Mouse (Mus musculus) embryo, embryonic 11.5 days (tissue): ENCODE data around the gene Gpm6a.

ENCODE experiments used
- DNase-seq: peaks from one replicate; pipeline ENCODE4 v3.0.0-alpha.2; 2012; ENCODE audit warnings: low read depth, low spot score

The Gpm6a gene

DNA sequence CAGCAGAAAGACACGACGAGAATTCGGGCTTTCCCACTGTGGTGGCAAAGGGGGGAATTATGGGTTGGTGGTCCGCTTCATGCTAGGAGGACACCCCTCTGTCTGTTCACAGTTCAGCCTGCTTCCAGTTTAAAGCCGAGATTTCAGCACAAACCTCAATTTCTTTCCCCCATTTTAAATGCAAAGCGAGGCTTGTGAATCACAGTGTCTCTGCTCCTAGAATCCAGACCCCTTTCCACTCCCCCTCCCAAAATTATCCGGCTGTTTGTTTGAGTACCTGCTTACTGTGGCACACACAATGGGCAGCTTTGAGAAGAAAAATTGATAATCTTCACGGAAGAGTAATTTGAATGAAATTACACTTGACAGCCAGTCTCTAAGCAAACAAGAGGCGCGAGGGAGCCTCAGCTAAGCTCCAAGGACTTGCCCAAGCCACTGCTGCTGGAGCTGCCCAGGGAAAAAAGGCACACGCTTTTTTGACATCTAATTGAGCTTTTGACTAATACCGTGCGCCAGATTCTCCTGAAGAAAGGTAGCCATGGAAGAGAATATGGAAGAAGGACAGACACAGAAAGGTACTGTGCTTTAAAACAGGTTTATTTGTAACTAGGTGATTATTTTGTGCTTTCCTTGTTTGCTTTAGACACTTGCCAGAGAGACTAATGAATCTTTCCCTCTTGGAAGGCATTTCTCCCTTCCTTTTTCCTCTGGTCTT, at the start of gene Gpm6a:
TSS of gene Gpm6a (plus strand) at position 103 of the 715 bp plus-strand sequence.
- DNase-seq = no peak

DNA sequence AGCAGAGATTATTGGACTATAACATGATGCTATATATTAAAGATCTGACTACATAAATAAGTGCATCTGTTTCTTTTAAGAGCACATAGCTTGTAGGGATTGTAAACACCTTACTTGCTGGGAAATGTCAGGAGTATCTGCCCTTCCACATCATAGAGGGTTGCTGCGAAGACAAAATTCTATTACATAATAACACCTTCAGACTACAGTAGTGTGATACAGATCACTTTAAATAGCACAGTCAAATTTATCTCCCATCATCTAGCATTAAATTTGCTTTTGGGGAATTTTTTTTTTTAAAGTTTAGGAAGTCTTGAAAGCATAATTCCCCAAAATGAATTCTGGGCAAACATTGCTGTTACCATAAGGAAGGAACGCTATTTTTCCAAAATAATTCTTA, 41.8 kb upstream of the Gpm6a start:
- DNase-seq = no peak

DNA sequence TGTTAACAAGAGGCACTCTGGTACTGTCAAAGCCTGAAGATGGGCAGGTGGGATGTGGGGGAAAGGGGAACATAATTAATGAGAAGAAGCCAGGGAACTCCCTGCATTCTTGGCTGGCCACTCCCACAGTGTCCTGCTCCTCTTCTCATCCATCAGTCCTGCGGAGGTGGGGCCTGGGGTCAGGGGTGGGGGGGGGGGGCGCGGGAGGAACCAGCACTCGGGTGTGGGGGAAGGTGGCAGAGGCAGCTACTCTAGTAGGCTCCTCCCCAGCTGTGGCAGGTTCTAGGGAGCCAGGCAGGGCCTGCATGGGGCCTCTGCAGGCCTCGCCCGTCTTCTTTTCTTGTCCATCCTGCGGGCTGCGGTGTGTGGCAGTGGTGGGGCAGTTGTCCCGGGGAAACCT, 36.9 kb upstream of the Gpm6a start:
- DNase-seq = no peak

DNA sequence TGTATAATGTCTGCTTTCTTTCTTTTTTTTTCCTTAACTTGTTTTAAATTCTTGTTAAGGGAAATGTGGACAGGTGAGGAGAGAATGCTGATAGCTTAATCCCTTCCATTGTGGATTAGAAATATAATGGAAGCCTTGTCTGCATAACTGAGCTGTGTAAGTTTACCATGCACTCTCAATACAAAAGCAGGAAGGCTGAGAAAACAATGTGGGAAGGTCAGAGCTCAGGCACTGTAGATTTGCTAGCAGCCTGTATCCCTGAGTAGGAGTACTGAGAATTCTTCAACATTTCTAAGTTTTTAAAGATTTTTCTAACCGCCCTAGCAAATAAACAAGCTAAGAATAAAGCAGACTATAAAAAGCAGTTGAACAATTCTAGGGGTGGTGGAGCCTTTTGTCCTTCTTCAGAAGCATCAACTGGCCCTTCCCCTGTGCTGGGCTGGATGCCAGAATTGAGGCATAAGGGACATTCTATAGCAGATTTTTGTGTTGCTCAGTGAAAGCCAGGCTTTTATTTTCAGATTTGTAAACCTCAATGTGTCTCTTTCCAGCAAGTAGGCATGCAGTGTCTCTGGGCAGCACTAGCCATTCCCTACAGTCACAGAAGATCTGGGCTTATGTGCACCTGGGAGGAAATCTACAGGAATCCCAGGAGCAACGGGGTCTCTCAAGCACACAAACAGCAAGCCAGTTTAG, 32.3 kb upstream of the Gpm6a start:
- DNase-seq = no peak

DNA sequence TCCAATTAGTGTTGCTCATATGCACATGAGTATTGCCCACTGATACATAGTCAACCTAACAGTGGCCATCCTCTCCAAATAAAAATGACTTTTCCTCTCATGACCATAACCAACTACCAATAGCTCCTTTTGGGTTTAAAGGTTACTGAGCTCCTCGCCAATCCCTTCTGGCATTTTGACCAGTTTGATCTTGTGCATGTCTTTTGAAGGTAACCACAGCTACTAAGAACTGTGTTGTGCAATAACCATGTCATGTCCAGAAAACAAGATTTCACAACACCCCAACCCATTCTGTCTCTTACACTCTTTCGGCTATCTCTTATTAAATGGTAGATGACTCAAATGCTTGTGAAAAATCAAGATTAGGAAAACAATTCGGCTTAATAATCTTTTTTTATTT, 29.7 kb upstream of the Gpm6a start:
- DNase-seq = no peak

DNA sequence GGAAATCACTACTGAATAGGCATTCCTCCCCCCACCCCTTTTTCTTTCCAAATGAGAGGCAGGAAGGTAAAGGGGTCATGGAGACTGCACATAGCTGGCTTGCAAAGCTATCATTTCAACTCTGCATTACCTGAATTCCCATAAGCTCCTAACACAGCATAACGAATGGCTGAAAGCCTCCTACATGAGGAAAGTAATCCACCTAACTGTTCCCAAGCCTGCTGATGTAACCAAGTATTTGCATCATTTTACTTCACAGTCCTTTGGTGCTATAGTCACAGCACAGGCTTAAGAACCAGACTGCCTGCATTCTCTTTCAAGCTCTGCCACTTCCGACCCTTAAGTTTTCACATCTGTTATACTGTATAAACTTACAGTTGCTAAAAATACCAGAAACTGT, 22.3 kb upstream of the Gpm6a start:
- DNase-seq = no peak

DNA sequence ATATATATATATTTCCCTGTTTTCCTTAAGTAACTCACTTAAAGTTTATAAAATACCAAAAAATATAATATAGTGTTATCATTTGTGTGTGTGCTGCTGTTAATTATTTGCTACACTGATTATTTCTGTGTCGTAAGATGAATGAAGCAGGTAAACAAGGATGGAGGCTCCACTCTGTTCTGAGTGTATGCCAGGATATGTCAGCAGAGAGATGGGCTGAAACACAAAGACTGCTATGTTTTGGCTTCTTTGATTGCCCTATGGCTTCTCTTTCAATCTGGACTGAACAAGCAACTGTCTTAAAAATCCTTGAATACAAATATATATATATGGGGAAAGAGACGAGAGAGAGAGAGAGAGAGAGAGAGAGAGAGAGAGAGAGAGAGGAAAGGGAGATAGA, 1.3 kb upstream of the Gpm6a start:
- DNase-seq = no peak

DNA sequence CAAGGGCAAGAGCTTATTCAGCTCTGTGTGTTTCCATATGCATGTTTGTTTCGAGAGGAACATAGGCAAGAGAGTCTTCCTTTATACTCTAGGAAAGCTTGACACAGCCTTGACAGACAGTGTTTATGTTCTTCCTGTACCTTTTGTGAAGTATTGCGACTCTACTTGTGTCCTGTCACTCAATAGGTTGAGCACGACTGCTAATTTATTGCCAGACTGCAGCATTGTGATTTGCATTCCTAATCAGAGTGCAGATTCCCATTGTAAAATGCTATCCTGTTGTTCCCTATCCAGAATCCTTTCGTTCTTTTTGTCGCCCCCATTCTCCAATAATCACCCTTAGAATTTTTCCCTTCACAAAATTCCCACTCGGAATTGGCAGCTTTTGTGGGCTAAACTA, 613 bp upstream of the Gpm6a start:
- DNase-seq = no peak

DNA sequence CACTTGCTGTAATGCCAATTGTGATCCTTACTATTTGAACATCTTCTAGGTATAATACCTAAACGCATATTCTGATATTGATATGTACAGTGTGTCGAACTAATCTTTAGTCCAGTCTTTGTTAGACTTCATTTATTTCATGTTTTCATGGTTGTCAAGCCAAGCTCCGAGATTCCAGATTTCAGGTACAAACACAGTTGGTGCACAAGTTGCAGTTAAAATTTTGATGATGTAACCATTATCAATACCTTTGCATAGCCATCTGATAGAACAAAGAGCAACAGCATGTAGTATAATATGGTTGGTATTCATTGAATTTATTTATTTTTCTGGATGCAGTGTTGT, 785 bp downstream of the Gpm6a start:
- DNase-seq = no peak

DNA sequence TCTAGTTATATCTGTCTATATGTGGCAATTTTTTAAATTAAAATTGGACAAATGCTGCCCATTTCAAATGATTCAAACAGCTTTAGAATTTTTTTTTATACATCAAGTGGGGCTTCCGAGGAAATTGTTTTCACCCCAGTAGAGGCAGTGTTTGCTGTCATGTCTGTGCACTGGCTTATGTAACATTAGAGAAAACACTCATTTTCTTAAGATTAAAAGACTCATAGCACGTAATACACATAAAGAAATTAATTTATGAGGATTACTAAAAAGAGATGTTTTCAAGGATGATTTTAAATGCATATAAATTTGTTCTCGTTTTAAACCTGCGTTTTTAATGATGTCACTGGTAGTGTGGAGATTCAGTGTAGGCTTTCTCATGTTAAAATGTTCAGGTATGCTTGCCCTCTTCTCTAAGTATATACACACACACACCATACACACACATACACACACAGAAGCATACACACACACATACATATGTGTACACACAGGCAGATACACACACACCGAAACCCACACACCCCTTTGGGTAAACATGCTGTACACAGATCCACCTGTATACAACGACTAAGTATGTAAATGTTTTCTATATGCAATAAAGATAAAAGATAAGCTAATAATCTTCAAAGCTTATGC, 1.4 kb downstream of the Gpm6a start:
- no peak for DNase-seq

DNA sequence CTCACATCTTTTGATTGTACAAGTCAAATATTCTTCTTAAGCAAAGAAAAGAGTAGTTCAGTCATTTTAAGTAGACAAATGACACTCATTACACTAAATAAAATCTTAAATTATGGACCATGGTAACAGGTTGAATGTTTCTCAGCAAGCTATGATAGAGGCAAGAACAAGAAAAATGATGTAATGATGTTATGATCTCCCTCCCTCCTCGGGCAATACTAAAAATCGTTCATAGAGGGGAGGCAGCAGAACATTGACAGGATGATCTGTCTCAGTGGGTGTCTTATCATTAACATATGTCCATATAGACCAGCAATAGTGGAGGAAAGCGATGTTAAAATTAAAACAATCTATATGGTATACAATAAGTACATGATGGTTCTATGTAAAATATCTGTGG, 2.1 kb downstream of the Gpm6a start:
- no peak for DNase-seq

DNA sequence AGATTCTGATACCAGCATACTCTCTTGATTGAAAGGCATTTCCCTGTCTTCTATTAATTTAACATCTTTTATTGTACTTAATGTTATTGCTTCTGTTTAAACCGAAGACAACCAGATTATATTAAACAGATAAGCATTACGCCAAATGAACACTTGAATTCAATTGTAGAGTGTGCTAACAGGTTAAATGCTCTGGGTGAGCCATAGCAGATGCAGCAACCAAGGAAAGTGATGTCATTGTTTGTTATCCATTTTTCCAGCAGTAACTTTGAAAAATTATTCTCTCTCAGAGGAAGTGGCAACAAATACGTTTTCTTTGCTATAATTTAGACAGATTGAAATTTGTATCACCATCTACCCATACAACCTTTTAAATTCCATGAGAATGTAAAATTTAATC, 2.9 kb downstream of the Gpm6a start:
- no peak for DNase-seq

DNA sequence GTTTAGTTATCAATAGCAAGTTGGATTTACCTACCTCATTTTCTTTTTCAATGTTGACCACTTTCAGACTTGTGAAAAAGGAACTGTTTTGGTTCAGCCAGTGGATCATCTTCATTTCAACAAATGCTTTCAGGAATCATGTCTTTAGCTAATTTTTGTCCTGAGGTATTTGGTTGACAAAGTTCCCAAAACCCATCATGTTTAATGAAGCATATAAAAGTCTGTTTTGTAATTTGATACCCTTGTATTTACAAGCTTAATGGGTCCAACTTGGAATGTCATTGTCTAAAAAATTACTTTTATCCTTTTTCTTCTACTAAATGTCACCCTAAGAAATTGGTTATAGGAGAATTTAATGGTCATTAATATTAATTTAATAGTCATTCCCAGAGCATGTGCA, 6.9 kb downstream of the Gpm6a start:
- DNase-seq = no peak

DNA sequence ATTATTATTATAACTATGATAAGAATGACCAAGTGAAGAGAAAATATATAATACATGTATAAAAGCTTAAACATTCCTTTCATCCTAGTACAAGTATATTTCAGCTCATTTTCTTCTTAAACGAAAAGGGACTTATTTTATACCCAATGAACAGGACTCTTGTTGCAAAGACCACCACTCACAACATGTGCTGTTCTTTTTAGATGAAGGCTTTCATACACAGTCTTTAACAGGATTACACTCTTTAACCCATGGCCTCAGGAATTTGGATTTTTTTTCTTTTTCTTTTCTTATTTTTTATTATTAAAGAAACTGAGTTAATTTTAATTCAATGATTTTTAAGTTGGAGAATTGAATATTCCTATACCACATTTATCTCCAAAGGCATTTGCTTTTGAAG, 20.4 kb downstream of the Gpm6a start:
- DNase-seq = no peak

DNA sequence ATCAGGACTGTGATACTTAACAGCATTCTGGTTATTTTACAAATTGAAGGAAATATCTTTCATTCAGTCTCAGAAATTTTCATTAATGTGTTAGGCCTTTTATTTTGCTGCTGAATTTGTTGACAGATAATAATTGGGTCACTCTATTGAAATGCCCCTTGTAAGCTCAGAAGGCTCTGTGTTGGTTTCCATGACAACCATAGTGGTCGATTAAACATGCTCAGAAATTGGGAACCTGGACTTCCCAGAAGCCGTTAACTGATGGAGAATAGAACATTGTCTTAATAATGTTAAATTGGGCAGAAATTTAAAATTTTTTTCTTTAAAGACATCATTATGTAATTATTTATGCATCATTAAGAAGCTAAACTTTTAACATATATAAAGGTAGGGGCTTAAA, 20.9 kb downstream of the Gpm6a start:
- no peak for DNase-seq

DNA sequence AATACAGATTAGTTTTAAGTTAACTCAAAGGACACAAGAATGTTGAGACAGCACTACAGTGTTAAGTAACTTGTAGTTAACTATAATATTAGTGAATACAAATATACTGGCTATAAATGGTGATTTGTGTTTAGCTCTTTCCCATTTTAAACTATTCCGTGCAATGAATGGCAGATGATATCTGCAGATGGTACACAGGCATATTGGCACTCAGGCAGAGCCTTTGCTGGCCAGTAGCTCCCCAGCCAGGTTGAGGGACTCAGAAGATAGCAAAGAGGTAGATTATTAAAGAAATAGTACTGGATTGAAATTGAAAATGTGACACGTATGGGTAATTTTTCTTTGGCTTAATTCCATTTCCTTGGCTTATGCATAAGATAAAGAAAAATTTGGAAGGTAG, 21.3 kb downstream of the Gpm6a start:
- DNase-seq = no peak

DNA sequence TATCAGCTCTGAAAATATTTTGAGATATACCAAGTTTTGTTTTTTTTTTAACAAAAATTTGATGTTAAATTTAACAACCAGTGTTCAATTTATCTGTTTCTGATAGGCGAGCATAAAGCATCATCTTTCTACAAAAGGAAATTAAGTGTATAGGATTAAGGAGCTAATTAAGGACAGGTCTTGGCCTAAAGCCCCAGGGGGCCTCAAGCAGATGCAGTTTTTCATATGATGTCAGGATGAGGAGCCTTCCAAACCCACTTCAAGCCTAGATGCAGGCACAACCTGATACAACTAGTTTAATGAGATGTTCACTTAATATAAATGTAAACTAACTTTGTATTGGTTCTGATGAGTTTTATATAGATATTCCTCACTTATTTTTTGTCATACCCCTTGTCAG, 22.0 kb downstream of the Gpm6a start:
- no peak for DNase-seq

DNA sequence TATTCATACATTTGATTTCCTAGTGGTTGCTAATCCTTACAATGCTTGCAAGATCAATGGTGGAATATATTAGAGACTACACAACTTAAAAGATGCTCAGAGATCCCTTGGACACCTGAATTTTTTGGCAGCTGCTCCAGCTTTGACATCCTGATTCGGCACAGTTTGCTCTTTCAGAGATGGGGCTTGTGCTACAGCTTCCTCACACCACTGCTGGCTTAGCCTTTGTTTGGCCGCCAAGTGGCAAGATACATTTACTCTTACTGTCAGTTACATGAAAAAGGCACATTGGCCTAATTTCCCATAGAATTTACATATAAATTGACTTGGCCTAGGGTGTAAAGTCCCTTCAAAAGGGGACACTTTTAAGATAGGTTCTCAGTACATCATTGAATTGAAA, 32.1 kb downstream of the Gpm6a start:
- DNase-seq = no peak

DNA sequence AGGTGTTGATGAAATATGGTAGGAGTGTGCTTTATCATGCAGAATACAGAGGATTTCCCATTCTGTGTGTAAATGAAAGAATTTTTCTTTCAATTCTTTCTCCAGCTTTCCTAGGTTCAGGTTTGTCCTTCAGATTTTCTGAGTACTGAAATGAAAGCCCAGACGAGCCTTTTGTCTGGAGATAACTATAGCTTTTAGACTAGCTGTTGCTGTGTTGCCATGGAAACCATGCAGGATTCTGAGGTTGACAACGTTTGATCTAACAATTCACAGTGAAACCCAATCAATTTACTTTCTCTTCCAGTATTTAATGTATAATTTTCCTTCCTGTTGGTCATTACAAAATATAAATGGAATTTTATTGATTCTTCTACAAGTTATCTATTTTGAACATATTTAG, 34.5 kb downstream of the Gpm6a start:
- DNase-seq = no peak

DNA sequence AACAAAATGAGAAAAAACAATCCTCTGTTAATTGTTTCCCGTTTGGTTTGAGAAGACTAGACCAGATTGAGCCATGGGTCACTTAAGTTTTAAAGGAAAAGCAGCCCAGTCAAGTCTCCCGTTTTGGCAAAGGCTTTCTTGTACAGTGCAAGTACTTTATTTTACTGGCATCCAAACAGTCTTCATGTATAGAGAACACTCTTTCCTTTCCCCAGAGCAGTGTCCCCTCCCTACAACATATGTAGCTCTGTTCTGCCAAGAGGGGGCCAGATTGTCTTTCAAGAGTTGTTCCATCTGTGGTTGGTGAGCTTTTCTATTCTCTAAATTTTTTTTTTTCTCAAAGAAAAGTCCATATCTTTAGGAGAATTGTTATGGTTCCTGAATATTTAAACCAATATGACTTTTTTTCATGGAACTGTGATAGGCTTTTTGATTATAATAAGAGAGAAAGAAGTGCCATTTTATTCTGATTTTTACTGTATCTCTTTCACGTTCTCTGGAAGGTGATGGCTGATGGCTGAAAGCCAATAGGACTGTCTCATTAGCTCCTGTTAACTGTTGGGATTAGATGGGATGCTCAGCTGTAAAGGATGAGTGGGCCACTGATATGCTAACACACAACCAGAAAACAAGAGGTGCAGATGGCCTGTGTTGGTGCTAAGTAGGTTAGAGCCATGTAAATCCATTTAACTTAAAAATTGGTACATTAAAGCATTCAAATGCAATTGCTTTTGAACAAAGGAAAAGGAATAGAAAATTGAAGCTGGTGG, 37.4 kb downstream of the Gpm6a start:
- no peak for DNase-seq

DNA sequence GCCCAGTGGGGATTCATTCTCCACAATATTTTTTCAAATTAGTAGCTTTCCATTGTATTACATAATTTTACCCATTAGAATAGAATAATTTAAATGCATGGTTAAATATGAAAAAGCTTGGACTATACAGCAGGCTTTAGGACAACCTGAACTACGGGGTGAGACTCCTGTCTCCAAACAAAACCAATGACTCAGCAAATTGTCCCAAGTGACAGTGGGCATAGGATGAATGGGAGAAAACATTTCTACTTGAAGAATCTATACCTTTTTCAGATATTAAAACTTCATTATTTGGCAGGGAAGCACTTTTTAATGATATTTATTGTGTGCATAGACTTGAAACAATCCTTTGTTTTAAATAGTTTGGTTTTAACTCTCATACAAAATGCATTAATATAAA, 41.0 kb downstream of the Gpm6a start:
- DNase-seq = no peak

DNA sequence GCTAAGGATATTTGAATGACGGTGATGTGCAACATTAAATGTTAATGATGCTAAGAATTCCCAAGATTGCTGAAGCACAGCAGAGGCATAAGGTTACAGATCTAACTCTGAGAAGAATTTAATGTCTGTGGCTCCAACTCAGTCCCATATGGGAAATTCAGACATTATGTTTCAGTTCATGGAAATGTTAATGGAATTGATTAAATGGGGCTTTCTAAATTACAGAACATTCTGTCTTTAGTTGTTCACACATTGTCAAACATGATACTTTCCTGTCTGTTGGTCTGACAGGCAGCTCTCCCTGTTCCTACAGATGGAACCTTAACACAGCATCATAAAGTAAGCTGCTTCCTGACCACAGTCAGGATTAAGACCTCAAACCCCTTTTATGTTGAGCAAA, 47.8 kb downstream of the Gpm6a start:
- DNase-seq = no peak

DNA sequence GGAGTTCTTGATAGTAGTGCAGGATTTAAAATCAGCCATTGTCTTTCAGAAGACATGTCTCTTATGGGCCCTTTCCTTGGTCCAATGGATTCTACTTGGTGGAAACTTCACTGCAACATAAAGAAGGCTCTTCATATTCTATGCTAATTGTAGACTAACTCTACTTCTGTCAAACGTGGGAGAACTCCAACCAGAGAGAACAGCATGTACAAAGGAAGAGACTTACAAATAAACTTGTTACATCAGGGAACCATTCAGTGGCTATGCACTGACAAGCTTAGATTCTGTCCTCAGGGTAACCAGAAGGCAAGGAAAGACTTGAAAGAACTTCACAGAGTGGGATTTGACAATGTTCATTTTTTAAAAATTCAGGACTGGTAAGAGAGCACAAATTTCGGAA, 48.3 kb downstream of the Gpm6a start:
- DNase-seq = no peak
